Mouse (Mus musculus) adipocyte (in vitro differentiated cells): ENCODE measurements around the gene Ryr2.
"Not testable (repeated sequence)": the region's sequence is repeated elsewhere in the genome, so short reads cannot be mapped to it uniquely, and the experiment has no call there.

ENCODE experiments used
- DNase-seq: peaks from one replicate; pipeline ENCODE4 v3.0.0-alpha.2; 2016; ENCODE audit warnings: low spot score

The Ryr2 gene

DNA sequence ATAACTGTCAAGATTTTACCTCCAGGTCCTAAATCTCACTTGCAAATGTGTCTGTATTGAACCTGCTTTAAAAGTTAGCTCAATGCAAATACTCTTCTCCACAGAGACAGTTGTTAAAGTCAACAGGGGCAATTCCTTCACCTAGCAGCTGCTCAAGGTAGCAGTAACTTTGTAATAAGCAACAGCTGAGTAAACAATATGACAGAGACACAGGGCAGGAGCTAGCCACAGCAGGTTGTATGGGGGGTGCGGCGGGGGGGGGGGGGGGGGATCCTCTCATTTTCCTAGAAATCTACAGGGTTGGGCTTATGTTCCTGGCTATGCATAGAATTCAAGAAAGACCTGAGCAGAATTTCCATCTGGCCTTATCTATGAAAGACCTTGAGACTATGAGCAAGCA is 339.8 kb downstream of the Ryr2 start:
- DNase-seq = no peak

DNA sequence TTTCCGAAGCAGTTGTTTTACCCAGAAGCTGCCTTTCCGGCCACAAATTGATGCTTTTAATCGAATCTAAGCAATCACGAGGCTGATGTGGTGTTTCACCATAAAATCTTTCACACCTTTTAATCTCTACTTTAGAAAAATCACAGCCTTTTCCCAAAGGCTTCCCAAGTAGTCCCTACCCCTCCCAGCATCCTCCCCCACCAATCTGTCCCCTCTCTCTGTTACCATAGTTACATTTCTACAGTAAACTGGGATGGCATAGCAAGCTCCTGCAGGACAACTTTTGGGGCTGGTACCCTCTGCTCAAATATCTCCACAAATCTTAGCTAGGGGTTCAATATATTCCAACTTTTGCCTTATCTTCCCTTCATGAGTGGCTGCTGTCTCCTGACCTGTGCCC is 342.8 kb downstream of the Ryr2 start:
- DNase-seq = no peak

DNA sequence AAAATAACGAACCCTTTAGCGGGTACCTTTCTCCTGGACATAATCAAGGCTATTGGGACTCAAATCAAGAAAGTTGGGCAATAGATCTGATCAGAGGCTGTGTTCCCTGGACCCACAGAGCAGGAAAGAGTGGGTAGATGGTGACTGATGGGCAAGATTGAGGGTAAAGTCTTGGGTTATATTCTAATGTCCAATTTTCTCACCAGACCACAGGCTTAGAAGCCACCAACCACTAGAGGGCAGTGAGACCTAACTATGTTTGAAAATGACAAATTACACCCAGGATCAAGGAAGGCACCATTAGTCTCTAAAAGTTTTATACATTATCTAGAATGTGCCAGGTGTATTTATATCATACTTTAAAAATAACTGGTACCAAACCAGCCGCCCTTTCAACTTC is 343.6 kb downstream of the Ryr2 start:
- DNase-seq = peak; percentile 42

DNA sequence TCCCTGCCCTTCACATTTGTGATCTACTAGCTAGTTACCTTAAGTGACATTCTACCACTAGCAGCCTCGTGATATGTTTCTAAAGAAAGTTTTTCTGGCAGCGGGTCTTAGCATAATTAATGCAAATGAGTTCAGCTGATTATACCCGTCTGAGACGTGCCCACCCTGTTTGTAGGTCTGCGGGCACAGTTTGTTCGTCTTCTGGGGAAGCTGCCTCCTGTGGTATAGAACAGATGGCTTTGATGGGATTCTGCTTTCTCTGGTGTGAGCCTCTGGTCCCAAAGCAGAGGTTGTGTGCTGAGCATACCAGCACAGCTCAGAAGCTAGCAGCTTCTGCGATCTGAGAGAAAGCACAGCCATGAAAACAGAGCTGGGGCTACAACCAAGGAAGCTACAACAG is 348.9 kb downstream of the Ryr2 start:
- DNase-seq = no peak

DNA sequence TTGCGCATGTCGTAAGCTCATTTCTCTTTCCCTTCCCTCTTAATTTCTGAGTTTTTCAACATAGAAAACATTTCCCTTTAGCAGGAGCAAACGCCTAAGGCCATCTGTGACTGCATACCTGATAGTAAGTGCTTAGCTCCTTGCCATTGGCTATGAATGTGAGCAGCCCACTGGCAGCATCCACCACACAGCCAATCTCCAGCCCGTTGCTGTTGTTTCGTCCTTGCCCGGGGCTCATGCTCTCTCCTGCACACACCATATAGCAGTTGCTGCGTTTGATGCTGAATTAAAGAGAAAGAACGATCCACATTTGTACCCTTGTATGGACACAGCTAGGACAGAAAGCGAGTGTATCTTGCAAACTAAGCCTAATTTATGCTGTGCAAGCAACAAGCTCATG is 361.3 kb downstream of the Ryr2 start:
- DNase-seq = no peak

DNA sequence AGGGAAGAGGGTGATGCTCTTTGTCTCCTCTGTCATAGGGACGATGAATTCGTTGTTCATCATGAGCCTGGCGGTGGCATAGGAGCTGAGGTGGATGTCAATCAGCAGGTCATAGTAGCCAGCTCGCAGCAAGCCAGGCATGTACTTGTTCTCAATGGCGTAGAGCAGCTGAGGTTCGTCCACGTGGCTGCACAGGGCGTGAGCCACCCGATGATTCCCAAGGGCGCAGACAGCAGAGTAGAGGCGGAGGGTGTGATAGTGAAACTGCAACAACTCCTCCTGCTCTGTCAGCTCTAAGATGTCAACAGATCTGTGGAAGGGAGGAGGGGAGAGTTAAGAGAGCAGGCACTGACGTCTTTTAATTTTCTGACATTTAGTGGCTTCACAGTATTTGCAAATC is 368.5 kb downstream of the Ryr2 start:
- no peak for DNase-seq

DNA sequence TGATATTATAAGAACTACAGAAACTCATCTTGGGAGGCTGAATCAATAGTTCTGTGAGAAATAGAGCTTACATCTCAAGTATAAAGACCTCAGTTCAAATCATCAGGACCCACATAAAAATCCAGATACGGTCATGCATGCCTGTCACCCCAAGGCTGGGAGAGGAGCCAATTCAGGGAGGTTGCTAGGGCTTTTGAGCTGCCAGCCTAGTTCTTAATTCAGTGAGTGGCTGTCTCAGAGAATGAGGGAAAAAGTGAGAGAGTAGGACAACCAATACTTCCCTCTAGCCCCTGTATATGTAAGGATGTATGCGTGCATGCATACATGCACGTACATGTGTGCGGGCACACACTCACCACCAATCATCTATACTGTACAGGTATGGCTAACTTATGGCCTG is 390.5 kb downstream of the Ryr2 start:
- DNase-seq = no peak

DNA sequence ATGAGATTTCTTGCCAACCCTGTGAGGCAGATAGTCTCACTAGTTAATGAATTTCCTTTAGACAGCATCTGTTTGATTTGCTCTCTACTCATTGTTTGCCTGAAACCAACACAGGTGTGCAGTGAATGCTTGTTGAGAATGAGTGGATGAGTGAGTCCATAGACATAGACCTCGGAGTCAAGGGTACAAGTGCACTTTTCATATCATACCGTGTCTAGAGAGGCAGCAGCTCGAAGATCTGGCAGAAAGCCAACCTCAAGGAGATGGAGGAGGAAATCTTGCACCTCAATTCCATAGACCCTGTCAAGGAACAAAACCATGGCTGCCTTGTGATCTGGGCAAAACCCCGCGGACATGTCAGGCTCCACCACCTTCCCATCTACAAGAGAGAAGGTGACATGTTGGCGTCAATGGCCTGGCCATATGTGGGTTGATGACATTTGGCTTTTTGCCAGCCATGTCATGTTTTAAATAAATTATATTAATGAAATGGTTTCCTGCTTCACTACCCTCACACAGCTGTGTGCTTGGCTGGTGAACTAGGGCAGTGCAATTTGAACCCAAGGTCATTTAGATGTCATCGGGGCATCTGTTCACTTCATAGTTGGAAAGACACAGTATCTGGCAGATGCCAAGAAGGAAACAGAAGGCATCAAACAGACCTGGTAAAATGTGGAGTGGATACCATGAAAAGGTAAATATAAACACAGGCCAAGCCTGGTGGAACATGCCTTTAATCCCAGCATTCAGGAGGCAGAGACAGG is 396.9 kb downstream of the Ryr2 start:
- no peak for DNase-seq

DNA sequence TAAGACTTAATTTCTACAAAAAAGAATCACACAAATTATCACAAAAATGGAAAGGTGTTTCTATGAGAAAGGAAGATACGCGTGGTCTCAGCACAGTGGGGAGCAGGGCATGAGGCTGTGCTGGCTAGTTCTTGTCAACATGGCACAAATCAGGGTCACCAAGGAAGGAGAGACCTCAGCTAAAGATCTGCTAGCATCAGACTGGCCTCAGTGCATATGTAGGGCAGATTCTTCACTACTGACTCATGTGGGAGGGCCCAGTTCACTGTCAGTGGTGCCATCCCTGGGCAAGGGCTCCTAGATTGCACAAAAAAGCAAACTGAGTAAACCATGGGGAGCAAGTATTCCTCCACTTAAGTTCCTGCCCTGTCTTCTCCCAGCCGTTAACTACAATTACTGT is 405.0 kb downstream of the Ryr2 start:
- DNase-seq = no peak

DNA sequence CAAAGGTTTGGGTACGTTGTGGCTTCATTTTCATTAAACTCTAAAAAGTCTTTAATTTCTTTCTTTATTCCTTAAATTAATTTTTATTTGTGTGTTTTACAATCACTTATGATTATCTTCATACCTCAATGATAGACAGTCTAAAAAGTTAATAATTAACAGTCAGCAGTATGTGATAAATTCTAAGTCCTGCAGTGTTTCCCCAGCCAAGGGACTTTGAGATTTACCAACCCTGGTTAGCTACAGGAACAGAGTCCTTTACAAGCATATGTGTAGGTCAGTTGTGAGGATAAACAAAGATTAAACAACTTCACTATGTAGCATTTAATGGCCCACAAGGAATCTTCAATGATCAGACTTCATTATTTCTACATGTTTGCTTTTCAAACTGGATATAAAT is 410.2 kb downstream of the Ryr2 start:
- DNase-seq = no peak

DNA sequence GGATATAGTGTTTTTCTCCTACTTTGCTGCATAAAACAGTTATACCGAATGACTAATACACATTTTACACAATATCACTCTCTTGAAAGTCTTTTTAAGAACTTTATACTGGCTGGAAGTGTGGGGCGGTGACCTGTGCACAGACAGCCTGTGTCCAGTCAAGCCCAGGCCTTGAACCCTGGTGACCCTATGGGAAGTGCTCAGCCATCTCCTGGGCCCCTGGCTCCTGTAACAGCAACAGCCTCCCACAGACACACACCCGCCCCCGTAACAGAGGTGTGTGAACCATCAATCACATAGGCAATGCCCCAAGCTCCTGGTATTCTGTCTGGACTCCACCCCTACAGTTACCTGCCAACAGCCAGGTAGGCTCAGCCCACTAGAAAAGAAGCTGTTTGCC is 424.9 kb downstream of the Ryr2 start:
- no peak for DNase-seq

DNA sequence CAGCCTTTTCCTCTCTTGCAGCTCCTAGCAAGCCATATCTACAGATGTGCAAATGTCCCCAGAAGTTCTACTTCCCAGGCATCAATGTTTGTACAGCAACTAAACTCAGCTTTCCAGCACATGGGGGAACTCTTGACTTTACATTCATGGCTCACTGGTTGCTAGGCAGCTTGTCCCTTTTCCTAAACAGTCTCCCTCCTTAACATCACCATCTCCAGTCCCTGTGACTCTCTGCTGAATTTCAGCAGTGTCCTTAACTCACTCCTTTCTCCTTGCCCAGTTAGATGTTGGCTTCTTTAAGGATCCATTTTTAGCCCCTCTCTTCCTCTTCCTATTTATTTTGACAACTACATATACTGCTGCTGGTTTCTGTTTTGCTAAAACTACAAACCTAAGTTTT is 443.9 kb downstream of the Ryr2 start:
- no peak for DNase-seq

DNA sequence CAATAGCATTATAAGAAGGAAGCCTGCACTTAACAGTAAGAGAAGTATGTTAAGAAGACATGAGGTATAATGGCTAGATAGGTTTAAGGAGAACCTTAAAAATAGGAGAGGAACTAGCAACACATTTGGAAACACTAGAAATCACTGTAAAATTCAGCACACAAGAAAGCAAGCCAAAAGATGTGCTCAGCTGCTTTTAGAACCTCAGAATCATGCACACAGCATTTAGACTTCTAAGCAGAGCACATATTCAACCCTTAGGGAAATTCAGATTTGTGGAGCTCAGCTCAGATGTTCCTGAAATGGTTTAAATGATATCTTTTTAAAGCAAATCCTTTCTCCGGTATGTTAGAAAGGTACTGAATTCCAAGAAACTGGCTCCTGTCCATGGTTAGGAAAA is 461.9 kb downstream of the Ryr2 start:
- DNase-seq = no peak

DNA sequence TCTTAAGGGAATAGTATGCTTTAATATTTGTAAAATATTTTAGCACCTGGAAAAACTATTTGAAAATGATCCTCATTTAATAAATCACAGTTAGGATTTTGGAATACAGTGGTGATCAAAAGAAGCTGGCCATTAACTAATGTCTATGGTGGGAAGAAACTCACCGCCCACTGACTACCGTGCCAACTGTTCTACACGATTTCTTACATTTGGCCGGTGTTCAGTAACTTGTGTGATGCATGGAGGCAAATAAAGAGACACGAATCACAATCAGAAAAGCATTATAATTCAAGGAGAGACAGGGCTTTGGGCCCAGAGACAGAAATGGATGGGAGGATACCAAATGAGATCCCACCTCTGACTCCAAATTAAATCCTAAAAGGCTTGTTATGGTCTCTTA is 470.4 kb downstream of the Ryr2 start:
- DNase-seq = no peak

DNA sequence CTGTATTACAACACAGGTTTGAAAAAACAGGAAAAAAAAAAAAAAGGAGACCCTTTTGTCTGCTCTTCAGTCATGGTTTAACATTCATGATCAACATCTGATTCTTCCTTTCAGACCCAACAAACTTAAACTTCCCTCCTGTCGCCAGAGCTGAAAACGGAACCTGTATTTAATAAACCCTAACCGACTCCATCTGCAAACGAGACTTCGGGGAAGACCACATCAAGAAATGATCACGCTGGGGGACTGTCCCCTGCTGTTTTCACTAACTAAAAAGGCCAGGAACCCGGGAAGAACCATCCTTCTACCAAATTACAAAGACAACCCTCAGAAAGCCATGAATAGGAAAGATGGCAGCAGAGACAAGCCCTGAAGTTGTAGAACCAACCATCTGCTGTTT is 482.2 kb downstream of the Ryr2 start:
- no peak for DNase-seq

DNA sequence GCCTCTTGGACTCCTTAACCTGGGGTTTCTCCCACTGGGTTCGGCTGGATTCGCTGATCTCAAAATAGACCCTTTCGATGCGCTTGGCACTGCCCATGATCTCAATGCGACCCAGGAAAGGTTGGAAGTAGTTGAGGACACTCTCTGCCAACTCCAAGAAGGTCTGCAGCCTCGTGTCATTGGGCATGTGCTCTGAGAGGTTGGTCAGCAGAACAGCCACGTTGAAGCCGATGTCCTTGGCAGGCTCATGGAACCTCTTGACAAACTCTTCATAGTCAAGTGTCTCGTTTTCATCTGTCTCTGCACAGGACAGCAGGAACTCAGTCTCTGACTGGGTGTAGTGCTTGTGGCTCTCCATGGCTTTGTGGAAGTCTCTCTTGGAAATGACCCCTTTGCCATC is 511.3 kb downstream of the Ryr2 start:
- no peak for DNase-seq

DNA sequence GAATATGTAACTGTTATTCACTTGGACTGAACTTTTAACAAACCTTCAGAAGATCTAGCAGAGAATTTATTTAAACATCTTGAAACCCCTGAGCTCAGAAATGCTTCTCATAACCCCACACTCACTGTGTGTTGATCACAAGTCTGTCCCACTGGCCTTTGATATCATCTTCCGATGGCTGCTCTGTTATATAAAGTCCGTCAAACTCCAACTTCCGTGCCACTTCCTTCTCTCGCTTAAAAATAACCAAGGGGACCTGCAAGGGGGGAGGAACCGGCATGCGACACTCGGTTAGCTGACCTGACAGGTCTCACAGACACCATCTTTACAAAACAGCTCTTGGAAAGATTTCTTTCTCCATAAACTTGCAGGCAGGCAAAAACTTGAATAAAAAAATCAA is 521.5 kb downstream of the Ryr2 start:
- no peak for DNase-seq

DNA sequence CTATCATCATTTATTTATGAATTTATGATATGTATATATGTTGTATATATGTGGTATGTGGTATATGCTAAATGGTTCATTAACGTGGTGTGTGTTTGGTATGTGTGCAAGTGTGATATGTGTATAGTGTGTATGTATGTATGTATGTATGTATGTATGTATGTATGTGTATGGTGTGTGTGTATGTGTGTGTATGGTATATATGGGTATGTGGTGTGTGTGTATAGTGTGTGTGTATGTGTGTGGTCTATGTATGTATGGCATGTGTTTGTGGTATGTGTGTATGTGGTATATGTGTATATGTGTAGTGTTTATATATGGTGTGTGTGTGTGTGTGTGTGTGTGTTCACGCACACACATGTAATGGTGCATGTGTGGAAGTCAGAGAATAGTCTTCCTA is 534.2 kb downstream of the Ryr2 start:
- no peak for DNase-seq

DNA sequence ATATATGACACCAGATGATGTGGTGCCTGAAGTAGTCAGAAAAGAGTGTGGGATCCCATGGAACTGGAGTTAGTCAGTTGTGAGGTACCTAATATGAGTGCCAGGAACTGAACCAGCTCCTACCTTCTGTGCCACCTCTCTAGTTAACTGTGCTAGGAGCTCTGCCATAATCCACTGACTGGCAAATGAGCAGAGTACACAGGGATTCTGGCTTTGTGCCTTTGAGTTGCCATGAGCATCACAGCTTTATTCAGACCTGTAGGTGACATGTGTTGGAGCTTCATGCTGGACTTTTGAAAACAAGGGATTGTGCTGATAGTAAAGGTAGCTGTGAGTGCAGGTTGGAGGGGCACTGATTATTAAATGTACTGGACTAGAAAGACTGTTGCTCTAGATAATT is 539.4 kb downstream of the Ryr2 start:
- no peak for DNase-seq

DNA sequence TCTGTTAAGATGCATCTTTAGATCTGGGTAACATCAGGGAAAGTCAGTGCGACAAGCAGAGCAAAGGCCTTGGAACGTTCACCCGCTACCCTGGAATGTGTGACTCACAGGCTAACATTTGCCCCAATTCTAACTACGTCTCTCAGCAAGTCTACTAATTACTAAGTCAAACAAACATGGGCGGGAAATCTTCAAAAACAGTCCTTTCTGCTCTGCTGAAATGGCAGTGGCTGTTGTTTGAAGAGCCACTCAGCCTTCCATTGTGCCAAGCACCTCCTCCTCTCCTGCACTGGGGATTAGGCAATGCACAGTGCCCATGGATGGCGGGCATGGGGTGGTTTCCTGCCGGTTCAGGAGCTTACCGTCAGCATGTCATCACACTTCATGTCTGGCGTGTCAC is 540.3 kb downstream of the Ryr2 start:
- no peak for DNase-seq

DNA sequence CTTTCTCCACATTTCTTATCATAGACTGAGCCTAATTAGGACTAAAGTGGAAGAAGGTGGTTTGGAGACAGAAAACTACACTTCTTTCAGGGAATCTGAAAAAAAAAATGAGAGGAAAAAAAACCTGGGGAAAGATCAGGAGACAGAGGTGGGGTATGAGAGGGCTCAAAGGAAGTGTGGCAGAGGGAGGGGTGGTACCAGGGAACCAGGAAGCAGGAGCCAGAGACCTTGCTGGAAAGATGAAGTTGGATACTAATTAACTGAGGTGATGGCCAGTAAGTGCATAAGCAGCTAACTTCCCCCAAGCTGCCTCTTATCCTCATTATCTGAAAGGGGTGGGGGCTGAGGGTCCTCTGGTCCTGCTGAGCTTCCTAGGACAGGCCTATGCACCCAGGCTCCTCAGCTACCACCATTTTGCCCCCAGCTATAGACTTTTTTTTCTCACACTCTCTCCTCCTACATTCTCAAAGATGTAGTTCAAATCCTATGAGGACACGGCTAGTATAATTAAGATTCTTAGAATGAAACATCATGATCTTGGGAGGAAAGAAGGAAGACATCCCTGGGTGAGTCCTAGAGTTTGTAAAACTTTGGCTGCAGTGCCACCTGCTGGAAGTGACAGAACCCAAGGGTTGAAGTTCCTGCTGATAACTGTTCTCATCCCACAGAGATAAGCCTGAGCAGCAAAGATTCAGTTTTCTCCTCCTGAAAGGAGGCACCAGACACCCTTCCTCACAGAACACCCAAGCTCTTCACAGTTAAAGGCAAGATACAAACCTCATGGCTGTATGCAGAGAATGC is 543.3 kb downstream of the Ryr2 start:
- DNase-seq = peak; percentile 5

DNA sequence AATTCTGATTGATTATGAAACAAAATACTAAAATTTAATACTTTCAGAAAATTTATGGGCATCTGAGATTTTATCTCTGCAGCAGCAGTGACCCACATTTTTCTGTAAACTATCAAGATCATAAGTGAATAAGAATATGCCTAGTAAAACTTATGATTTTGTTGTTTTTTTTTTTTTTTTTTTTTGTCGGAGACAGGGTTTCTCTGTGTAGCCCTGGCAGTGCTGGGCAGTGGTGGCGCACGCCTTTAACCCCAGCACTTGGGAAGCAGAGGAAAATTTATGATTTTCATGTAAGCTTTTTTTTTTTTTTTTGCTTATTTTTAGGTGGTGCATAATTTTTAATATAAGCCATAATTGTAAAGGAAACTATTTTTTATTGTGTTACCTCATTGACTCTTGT is 557.1 kb downstream of the Ryr2 start:
- no peak for DNase-seq

DNA sequence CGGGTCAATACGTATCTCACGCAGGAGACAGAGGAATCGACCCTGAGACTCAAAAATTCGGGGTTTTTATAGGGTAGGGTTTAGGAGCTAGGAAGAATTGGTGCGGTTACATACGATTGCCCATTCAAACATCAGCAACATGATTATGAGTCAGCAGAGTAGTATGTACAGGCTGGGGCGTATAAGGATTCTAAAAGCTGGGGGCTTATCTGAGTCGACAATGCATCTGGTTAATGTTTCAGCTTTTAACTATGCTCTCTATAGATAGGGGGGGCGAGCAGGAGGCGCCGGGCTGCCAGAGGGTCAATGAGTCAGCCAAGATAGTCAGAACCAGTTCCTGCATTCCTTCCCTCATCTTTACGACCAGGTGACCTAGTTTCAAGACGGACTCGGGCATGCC is 557.6 kb downstream of the Ryr2 start:
- not testable (repeated sequence) for DNase-seq

DNA sequence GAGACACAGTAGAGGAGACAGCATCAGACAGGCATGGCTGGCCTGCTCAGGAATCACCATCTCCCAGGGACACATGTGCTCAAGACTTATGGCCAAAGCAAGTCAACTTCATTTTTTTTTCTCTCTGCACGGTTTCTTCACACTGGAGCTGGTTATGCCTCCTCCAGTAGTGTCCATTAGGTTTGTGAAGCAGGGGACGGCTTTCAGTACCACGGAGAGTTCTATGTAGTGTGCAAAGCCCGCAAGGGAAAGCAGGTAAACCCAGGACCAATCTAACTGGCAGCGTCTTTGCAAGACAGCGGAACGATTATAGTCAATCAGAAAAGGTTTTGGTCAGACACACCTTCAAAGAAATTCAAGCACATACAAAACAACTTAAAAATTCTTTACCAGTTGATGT is 560.9 kb downstream of the Ryr2 start:
- DNase-seq = no peak
